Mouse (Mus musculus): ENCODE measurements around the gene Frs3. TPM values are rescaled to one million over a fixed set of nuclear protein-coding genes. Genes with fewer than 3 reads are reported as not detected.

Frs3 gene
- total RNA-seq, 2 experiments from 2014 or later = 19.8 to 27.7 TPM

Other genes starting within 250 kb of the Frs3 start
- gene Taf8, start 186.7 kb upstream of the Frs3 start, total RNA-seq (2021) = 10 to 100 TPM; 15.9 to 19.1 TPM
- gene Ccnd3, start 184.0 kb upstream of the Frs3 start, total RNA-seq (2021) = 10 to 100 TPM; 30.2 to 39.9 TPM
- gene Bysl, start 77.5 kb upstream of the Frs3 start, total RNA-seq (2021) = 10 to 100 TPM; 18.4 to 19.1 TPM
- gene Med20, start 77.4 kb upstream of the Frs3 start, total RNA-seq (2021) = 10 to 100 TPM; 28.7 to 29.8 TPM
- gene Gm20517, start 77.4 kb upstream of the Frs3 start, total RNA-seq (2021) = 1 to 10 TPM; 5.2 to 5.5 TPM
- 10 to 100 TPM in 1 of 2 experiments, 1 to 10 TPM in 1; 9.7 to 14.7 TPM for gene Usp49, start 58.3 kb upstream of the Frs3 start, total RNA-seq (2021)
- gene Tomm6, start 644 bp upstream of the Frs3 start, total RNA-seq (2021) = 100 to 1,000 TPM; 207 to 228 TPM
- 1 to 10 TPM; 2.9 to 4.5 TPM for gene Gm21981, start 5.4 kb downstream of the Frs3 start, total RNA-seq (2021)
- 1 to 10 TPM; 1.5 to 5.3 TPM for gene Prickle4, start 5.7 kb downstream of the Frs3 start, total RNA-seq (2021)
- gene Pgc, start 37.8 kb downstream of the Frs3 start, total RNA-seq (2021) = not detected
- gene Tfeb, start 48.0 kb downstream of the Frs3 start, total RNA-seq (2021) = 10 to 100 TPM; 11.8 to 17.4 TPM
- 1 to 10 TPM; 1.4 to 1.5 TPM for gene Mdfi, start 145.7 kb downstream of the Frs3 start, total RNA-seq (2021)
- 10 to 100 TPM; 40.3 to 50.2 TPM for gene Foxp4, start 235.6 kb downstream of the Frs3 start, total RNA-seq (2021)

Measured in layer of hippocampus, postnatal 25 days (tissue).